Mouse (Mus musculus): ENCODE measurements around the gene Btg1. TPM values are rescaled to one million over a fixed set of nuclear protein-coding genes. Genes with fewer than 3 reads are reported as not detected.

The Btg1 gene
- polyA plus RNA-seq, 1 experiment from 2014 or later = 35.9 TPM

DNA sequence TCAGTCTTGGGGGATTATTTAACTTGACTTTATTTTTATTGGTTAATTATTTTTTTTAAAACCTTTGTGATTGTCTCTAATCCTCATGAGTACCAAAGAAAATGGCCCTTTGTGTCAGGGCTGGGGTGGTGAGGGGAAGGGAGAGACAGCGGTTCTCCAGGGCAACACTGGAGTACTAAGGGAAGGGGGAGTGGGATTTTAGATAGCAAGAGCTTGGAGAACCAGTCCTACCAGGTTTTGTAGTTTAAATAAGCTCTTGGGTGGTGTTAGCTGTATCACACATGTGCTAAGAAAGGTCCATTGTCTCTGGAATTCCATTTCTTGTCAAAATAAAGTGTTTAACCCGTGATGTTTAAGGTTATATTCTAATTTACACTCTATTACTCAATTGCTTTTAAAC, 38.3 kb downstream of the Btg1 start:
- no peaks in the 10 kb centered on the region for H3K36me3 ChIP-seq (ENCODE audit: control insufficient read depth, insufficient read depth, low read length)
- DNase-seq (ENCODE audit: low spot score) = no peak
- H3K4me1 ChIP-seq (replicated peaks; ENCODE audit: control insufficient read depth, insufficient read depth, low read length) = no peaks in the 10 kb centered on the region

DNA sequence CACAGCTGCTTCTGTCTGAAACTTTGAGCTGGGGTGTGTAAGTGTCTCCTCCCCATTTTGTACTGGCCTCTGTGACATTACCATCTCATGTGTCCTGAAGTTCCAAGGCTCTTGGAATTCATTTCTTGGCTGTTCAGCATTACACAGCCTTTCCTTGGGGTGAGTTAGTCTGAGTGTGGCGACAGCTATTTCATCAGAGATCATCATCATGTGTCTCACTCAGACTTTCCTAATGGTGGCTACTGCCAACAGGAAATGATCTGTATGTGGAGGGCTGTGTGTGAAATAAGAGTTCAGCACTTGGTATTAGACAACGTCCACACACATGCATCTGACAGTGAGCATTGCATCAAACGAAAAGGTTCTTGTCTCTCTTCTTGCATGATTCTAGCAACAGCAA, 39.4 kb downstream of the Btg1 start:
- WGBS = 92% methylated on average over 3 of the region's 3 CpGs
- no peak overlapping the region for H3K9ac ChIP-seq (ENCODE audit: low read length)
- H3K9me3 ChIP-seq (ENCODE audit: control insufficient read depth, low read length) = no peaks in the 10 kb centered on the region
- H3K4me1 ChIP-seq (replicated peaks; ENCODE audit: control insufficient read depth, insufficient read depth, low read length) = no peaks in the 10 kb centered on the region
- no peak for DNase-seq (ENCODE audit: low spot score)
- no peak overlapping the region for H3K27ac ChIP-seq (ENCODE audit: low read depth, low read length)
- no peaks in the 10 kb centered on the region for H3K36me3 ChIP-seq (ENCODE audit: control insufficient read depth, insufficient read depth, low read length)
- ATAC-seq (replicated peaks; ENCODE audit: low FRiP score) = no peak
- no peaks in the 10 kb centered on the region for H3K27me3 ChIP-seq (ENCODE audit: control insufficient read depth, insufficient read depth, low read length)
- no peak overlapping the region for H3K4me2 ChIP-seq (ENCODE audit: low read depth, low read length, severe bottlenecking)
- no peak overlapping the region for H3K4me3 ChIP-seq (ENCODE audit: low read depth, low read length)

More for the DNA sequence above, 38.3 kb downstream of the Btg1 start:
- H3K4me2 ChIP-seq (ENCODE audit: low read depth, low read length, severe bottlenecking) = no peak overlapping the region
- no peak for ATAC-seq (replicated peaks; ENCODE audit: low FRiP score)
- no peaks in the 10 kb centered on the region for H3K27me3 ChIP-seq (ENCODE audit: control insufficient read depth, insufficient read depth, low read length)
- H3K9ac ChIP-seq (ENCODE audit: low read length) = no peak overlapping the region
- H3K4me3 ChIP-seq (ENCODE audit: low read depth, low read length) = no peak overlapping the region
- 55% methylated on average over 2 of the region's 2 CpGs for WGBS
- H3K27ac ChIP-seq (ENCODE audit: low read depth, low read length) = no peak overlapping the region
- H3K9me3 ChIP-seq (ENCODE audit: control insufficient read depth, low read length) = no peaks in the 10 kb centered on the region

DNA sequence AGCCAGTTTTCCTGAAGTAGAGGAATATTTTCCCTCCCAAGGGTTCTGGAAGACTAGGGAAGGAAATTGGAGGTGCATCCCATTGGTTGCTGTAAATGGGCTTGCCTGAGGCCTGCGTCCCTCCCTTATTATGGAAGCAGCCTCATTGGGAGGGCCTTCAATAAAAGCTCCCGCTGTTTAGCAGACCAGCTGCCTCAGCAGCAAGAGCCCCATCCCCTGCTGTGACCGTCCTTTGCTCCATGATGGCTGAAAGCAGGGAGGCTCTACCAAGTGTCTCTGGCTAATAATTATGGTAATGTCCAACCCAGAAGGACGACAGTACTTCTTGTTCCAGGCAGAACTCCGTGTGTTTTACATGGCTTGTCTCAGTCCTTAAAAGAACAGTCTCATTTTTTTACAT, 42.1 kb downstream of the Btg1 start:
- Histone ChIP-seq H3K9me3 (ENCODE audit: control insufficient read depth, low read length) (no peaks in the 10 kb centered on the region), H3K4me2 (ENCODE audit: low read depth, low read length, severe bottlenecking) (no peak overlapping the region), H3K27me3 (ENCODE audit: control insufficient read depth, insufficient read depth, low read length) (no peaks in the 10 kb centered on the region), H3K4me1 (replicated peaks; ENCODE audit: control insufficient read depth, insufficient read depth, low read length) (no peaks in the 10 kb centered on the region), H3K4me3 (ENCODE audit: low read depth, low read length) (no peak overlapping the region), H3K27ac (ENCODE audit: low read depth, low read length) (no peak overlapping the region), H3K36me3 (ENCODE audit: control insufficient read depth, insufficient read depth, low read length) (no peaks in the 10 kb centered on the region), H3K9ac (ENCODE audit: low read length) (no peak overlapping the region)
- peak; percentile 40; the same call in 1 of the 2 replicates for ATAC-seq (replicated peaks; ENCODE audit: low FRiP score)
- DNase-seq (ENCODE audit: low spot score) = no peak
- WGBS = 8% methylated on average over 5 of the region's 5 CpGs

DNA sequence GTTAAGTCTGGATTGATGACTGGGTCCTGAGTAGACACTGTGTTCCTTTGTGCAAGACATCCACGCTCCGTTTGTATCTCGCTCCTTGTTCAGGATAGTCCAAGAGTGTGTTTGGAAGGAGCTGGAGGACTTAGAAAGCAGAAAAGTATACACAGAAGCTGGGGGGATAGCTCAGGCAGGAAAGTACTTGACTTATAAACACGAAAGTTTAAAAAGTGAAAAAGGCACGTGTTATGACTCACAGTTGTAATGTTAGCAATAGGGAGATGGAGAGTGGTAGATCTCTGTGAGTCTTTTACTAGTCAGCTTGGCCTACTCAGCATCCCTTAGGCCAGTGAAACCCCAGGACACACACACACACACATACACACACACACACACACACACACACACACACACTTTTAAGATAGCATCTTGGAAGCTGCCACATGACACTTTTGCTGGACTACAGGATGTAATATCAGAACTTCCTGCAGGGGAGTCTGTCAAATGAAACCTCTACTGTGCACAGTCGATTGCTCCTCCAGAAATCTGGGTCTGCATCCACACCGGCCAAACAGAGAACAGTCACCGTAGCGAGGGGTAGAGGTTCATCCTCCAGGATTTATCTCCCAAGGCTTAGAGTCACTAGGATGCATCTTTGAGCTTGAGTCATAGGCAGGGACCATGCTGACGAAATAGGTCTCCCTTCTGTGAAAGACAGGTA, 43.6 kb downstream of the Btg1 start:
- Histone ChIP-seq H3K9me3 (ENCODE audit: control insufficient read depth, low read length) (no peaks in the 10 kb centered on the region), H3K9ac (ENCODE audit: low read length) (no peak overlapping the region), H3K4me1 (replicated peaks; ENCODE audit: control insufficient read depth, insufficient read depth, low read length) (no peaks in the 10 kb centered on the region), H3K27me3 (ENCODE audit: control insufficient read depth, insufficient read depth, low read length) (no peaks in the 10 kb centered on the region), H3K36me3 (ENCODE audit: control insufficient read depth, insufficient read depth, low read length) (no peaks in the 10 kb centered on the region), H3K27ac (ENCODE audit: low read depth, low read length) (no peak overlapping the region), H3K4me3 (ENCODE audit: low read depth, low read length) (no peak overlapping the region), H3K4me2 (ENCODE audit: low read depth, low read length, severe bottlenecking) (no peak overlapping the region)
- ATAC-seq (replicated peaks; ENCODE audit: low FRiP score) (no peak), DNase-seq (ENCODE audit: low spot score) (no peak)
- 90% methylated on average over 10 of the region's 10 CpGs for WGBS

DNA sequence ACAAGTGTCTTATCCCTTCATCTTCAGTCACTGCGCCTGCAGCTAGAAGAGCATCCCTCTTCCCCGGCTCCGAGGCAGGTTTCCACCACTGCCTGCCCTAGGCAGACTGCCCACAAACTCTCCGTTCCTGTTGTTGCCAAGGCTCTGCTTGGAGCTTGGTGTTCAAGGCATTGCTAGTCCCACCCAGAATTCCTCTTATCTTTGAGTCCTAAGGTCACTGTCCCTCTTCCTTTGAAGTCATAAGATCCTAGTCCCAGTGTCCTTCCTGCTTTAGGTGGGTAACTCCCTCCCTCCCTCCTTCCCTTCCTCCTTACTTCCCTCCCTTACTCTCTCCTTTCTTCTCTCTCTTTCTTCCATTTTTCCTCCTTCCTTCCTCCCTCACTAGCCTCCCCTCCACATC, 46.2 kb downstream of the Btg1 start:
- Histone ChIP-seq H3K9ac (ENCODE audit: low read length) (no peak overlapping the region), H3K9me3 (ENCODE audit: control insufficient read depth, low read length) (no peaks in the 10 kb centered on the region), H3K4me2 (ENCODE audit: low read depth, low read length, severe bottlenecking) (no peak overlapping the region), H3K27ac (ENCODE audit: low read depth, low read length) (no peak overlapping the region), H3K36me3 (ENCODE audit: control insufficient read depth, insufficient read depth, low read length) (no peaks in the 10 kb centered on the region), H3K4me3 (ENCODE audit: low read depth, low read length) (no peak overlapping the region), H3K4me1 (replicated peaks; ENCODE audit: control insufficient read depth, insufficient read depth, low read length) (no peaks in the 10 kb centered on the region), H3K27me3 (ENCODE audit: control insufficient read depth, insufficient read depth, low read length) (no peaks in the 10 kb centered on the region)
- 89% methylated on average over 4 of the region's 4 CpGs for WGBS
- no peak for DNase-seq (ENCODE audit: low spot score)
- no peak for ATAC-seq (replicated peaks; ENCODE audit: low FRiP score)

DNA sequence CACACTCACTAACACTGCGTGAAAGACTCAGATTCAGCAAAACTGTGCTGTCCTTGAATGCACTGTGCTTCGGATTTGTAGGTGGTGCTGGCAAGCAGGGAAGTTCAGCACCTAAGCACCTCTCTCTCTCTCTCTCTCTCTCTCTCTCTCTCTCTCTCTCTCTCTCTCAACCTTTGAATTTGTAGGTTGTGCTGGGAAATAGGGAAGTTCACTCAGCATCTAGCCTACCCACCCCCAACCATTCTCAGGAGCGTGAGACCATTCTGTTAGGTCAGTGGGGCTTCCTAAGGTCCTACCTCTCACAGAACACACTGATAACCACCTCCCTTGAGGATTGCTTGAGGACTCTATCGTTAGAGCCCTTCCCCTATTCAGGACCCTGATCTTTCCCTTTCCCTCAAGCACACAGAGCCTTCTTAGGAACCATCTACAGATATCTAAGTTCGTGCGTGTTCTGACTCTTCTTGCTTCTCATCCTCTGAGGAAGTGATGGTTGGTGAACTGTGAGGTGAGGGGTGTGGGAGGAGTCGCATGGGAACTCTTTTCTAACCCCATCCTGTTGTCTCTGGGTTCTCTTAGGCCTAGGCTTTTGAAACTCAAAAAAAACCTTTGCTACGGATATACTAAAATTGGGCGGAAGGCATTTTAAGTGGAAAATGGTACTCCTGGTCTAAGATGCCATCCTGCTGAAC, 47.1 kb downstream of the Btg1 start:
- Histone ChIP-seq H3K27me3 (ENCODE audit: control insufficient read depth, insufficient read depth, low read length) (no peaks in the 10 kb centered on the region), H3K4me1 (replicated peaks; ENCODE audit: control insufficient read depth, insufficient read depth, low read length) (no peaks in the 10 kb centered on the region), H3K9me3 (ENCODE audit: control insufficient read depth, low read length) (no peaks in the 10 kb centered on the region), H3K36me3 (ENCODE audit: control insufficient read depth, insufficient read depth, low read length) (no peaks in the 10 kb centered on the region), H3K4me3 (ENCODE audit: low read depth, low read length) (no peak overlapping the region), H3K4me2 (ENCODE audit: low read depth, low read length, severe bottlenecking) (no peak overlapping the region), H3K27ac (ENCODE audit: low read depth, low read length) (no peak overlapping the region), H3K9ac (ENCODE audit: low read length) (no peak overlapping the region)
- ATAC-seq (replicated peaks; ENCODE audit: low FRiP score) (no peak), DNase-seq (ENCODE audit: low spot score) (no peak)
- 92% methylated on average over 9 of the region's 9 CpGs for WGBS

Measured in forebrain, embryonic 11.5 days (tissue).